Mouse (Mus musculus) forebrain, embryonic 11.5 days (tissue): Measurements from ENCODE around the gene Gpsm2. TPM values are rescaled to one million over a fixed set of nuclear protein-coding genes. Genes with fewer than 3 reads are reported as not detected.
"Not testable (repeated sequence)": the region's sequence is repeated elsewhere in the genome, so short reads cannot be mapped to it uniquely, and the experiment has no call there.

Experiments used
- ATAC-seq: fragments of 200-750 bp; cut with Nextera tagmentation; replicated peaks from 2 replicates; pipeline ENCODE4 v1.8.0; 2017; ENCODE audit warnings: moderate TSS enrichment; ENCODE audit not compliant: low FRiP score
- DNase-seq: peaks from one replicate; pipeline ENCODE4 v3.0.0-alpha.2; 2017; ENCODE audit warnings: low spot score
- H3K27ac ChIP-seq: fragments of 300-500 bp; sonication (generic); 2 replicates; pipeline ENCODE4 v1.5.1; 2014; ENCODE audit warnings: low read depth, low read length
- H3K27me3 ChIP-seq: fragments of 300-500 bp; sonication (generic); 2 replicates; pipeline ENCODE4 v1.6.1; 2014; ENCODE audit warnings: mild to moderate bottlenecking, low read length, mixed read lengths; ENCODE audit not compliant: control insufficient read depth, insufficient read depth
- H3K36me3 ChIP-seq: fragments of 300-500 bp; sonication (generic); 2 replicates; pipeline ENCODE4 v1.6.1; 2014; ENCODE audit warnings: mild to moderate bottlenecking, low read length, moderate library complexity, mixed read lengths; ENCODE audit not compliant: control insufficient read depth, insufficient read depth
- H3K4me1 ChIP-seq: fragments of 300-500 bp; sonication (generic); replicated peaks from 2 replicates; pipeline ENCODE4 v1.6.1; 2014; ENCODE audit warnings: low read length, mixed read lengths; ENCODE audit not compliant: control insufficient read depth, insufficient read depth
- H3K4me2 ChIP-seq: fragments of 300-500 bp; sonication (generic); 2 replicates; pipeline ENCODE4 v1.6.1; 2014; ENCODE audit warnings: low read depth, mild to moderate bottlenecking, low read length, moderate library complexity, mixed read lengths; ENCODE audit not compliant: severe bottlenecking
- H3K4me3 ChIP-seq: fragments of 300-500 bp; sonication (generic); 2 replicates; pipeline ENCODE4 v1.5.1; 2014; ENCODE audit warnings: low read depth, low read length
- H3K9ac ChIP-seq: fragments of 300-500 bp; sonication (generic); 2 replicates; pipeline ENCODE4 v1.6.1; 2014; ENCODE audit warnings: low read length
- H3K9me3 ChIP-seq: fragments of 300-500 bp; sonication (generic); 2 replicates; pipeline ENCODE4 v1.6.1; 2016; ENCODE audit warnings: low read length, mixed read lengths; ENCODE audit not compliant: control insufficient read depth
- WGBS: fragments of 180-500 bp; shearing (Covaris S2); extraction: QIAGEN DNeasy Blood & Tissue Kit; methylation state at CpG from one replicate; pipeline ENCODE4 v1.1.7; 2014; 5-methylcytosine and 5-hydroxymethylcytosine counted together
- polyA plus RNA-seq: library from polyadenylated mRNA; unstranded; fragments of >200 nt; fragmentation: Nextera tagmentation; extraction: Ambion mirVana; gene quantifications from 2 replicates; pipeline ENCODE4 v1.2.1, GENCODE M21; 2014

Gene Gpsm2
- polyA plus RNA-seq, 1 experiment from 2014 or later, result 120 TPM

- Histone ChIP-seq H3K27ac (no peak overlapping the region), H3K4me1 (no peaks in the 10 kb centered on the region), H3K4me3 (no peak overlapping the region), H3K36me3 (peaks cover 7% of the 10 kb centered on the region), H3K4me2 (no peak overlapping the region), H3K9me3 (no peaks in the 10 kb centered on the region), H3K27me3 (no peaks in the 10 kb centered on the region), H3K9ac (no peak overlapping the region)
- 93% methylated on average over 8 of the region's 8 CpGs for WGBS
- ATAC-seq, result no peak
- no peak for DNase-seq
These were observed 23.4 kb downstream of the Gpsm2 start for GRCm38 (mm10) chr3:108698662-108699061.

GRCm38 (mm10) chr3:108694321-108694720, 27.8 kb downstream of the Gpsm2 start:
- H3K9ac ChIP-seq, result no peak overlapping the region
- DNase-seq (no peak), ATAC-seq (no peak)
- H3K4me2 ChIP-seq, result no peak overlapping the region
- no peaks in the 10 kb centered on the region for H3K9me3 ChIP-seq
- H3K36me3 ChIP-seq, result peaks cover 3% of the 10 kb centered on the region
- H3K4me1 ChIP-seq, result no peaks in the 10 kb centered on the region
- WGBS, result 90% methylated on average over 9 of the region's 9 CpGs
- H3K27me3 ChIP-seq, result no peaks in the 10 kb centered on the region
- no peak overlapping the region for H3K4me3 ChIP-seq
- no peak overlapping the region for H3K27ac ChIP-seq

GRCm38 (mm10) chr3:108689979-108690378, 32.1 kb downstream of the Gpsm2 start:
- Histone ChIP-seq H3K27me3 (no peaks in the 10 kb centered on the region), H3K4me2 (no peak overlapping the region), H3K9me3 (no peaks in the 10 kb centered on the region), H3K4me3 (no peak overlapping the region), H3K27ac (no peak overlapping the region), H3K36me3 (no peaks in the 10 kb centered on the region; the same call in 1 of the 2 replicates), H3K9ac (no peak overlapping the region), H3K4me1 (no peaks in the 10 kb centered on the region)
- ATAC-seq, result no peak
- WGBS, result 81% methylated on average over 4 of the region's 4 CpGs
- DNase-seq, result no peak

GRCm38 (mm10) chr3:108689446-108689845, 32.7 kb downstream of the Gpsm2 start:
- no peaks in the 10 kb centered on the region for H3K9me3 ChIP-seq
- no peaks in the 10 kb centered on the region for H3K4me1 ChIP-seq
- H3K4me2 ChIP-seq, result no peak overlapping the region
- no peaks in the 10 kb centered on the region for H3K27me3 ChIP-seq
- no peak overlapping the region for H3K27ac ChIP-seq
- WGBS, result 80% methylated on average over 8 of the region's 8 CpGs
- H3K36me3 ChIP-seq, result no peaks in the 10 kb centered on the region; the same call in 1 of the 2 replicates
- ATAC-seq, result no peak
- no peak overlapping the region for H3K9ac ChIP-seq
- DNase-seq, result no peak
- no peak overlapping the region for H3K4me3 ChIP-seq

GRCm38 (mm10) chr3:108689015-108689441, 33.1 kb downstream of the Gpsm2 start:
- no peaks in the 10 kb centered on the region for H3K27me3 ChIP-seq
- no peaks in the 10 kb centered on the region for H3K9me3 ChIP-seq
- H3K36me3 ChIP-seq, result no peaks in the 10 kb centered on the region; the same call in 1 of the 2 replicates
- no peak for DNase-seq
- 80% methylated on average over 6 of the region's 6 CpGs for WGBS
- no peak overlapping the region for H3K9ac ChIP-seq
- H3K27ac ChIP-seq, result no peak overlapping the region
- H3K4me3 ChIP-seq, result no peak overlapping the region
- H3K4me2 ChIP-seq, result no peak overlapping the region
- no peaks in the 10 kb centered on the region for H3K4me1 ChIP-seq
- ATAC-seq, result no peak

- Histone ChIP-seq H3K27ac (no peak overlapping the region), H3K4me2 (no peak overlapping the region), H3K9ac (no peak overlapping the region), H3K9me3 (no peaks in the 10 kb centered on the region), H3K36me3 (peaks cover 9% of the 10 kb centered on the region; the same call in 1 of the 2 replicates), H3K4me1 (no peaks in the 10 kb centered on the region), H3K27me3 (no peaks in the 10 kb centered on the region), H3K4me3 (no peak overlapping the region)
- ATAC-seq (no peak), DNase-seq (no peak)
- WGBS, result 98% methylated on average over 7 of the region's 7 CpGs
These were observed 36.4 kb downstream of the Gpsm2 start for GRCm38 (mm10) chr3:108685701-108686100.

GRCm38 (mm10) chr3:108683597-108683996, 38.5 kb downstream of the Gpsm2 start:
- H3K27ac ChIP-seq, H3K9me3 ChIP-seq, H3K4me2 ChIP-seq, H3K4me1 ChIP-seq, DNase-seq, ATAC-seq, H3K27me3 ChIP-seq, H3K9ac ChIP-seq, H3K4me3 ChIP-seq: not testable (repeated sequence)
- peaks cover 12% of the 10 kb centered on the region; the same call in 1 of the 2 replicates for H3K36me3 ChIP-seq
- 96% methylated on average over 5 of the region's 5 CpGs for WGBS

- WGBS, result 86% methylated on average over 4 of the region's 4 CpGs
- ATAC-seq (no peak), DNase-seq (no peak)
- H3K9ac ChIP-seq, result no peak overlapping the region
- peaks cover 12% of the 10 kb centered on the region; the same call in 1 of the 2 replicates for H3K36me3 ChIP-seq
- no peaks in the 10 kb centered on the region for H3K27me3 ChIP-seq
- H3K4me3 ChIP-seq, result no peak overlapping the region
- no peaks in the 10 kb centered on the region for H3K4me1 ChIP-seq
- H3K9me3 ChIP-seq, result no peaks in the 10 kb centered on the region
- H3K27ac ChIP-seq, result no peak overlapping the region
- H3K4me2 ChIP-seq, result no peak overlapping the region
These were observed 41.1 kb downstream of the Gpsm2 start for GRCm38 (mm10) chr3:108681004-108681403.

- Histone ChIP-seq H3K9me3 (no peaks in the 10 kb centered on the region), H3K9ac (no peak overlapping the region), H3K4me1 (no peaks in the 10 kb centered on the region), H3K4me2 (no peak overlapping the region), H3K27ac (no peak overlapping the region), H3K36me3 (peaks cover 6% of the 10 kb centered on the region; the same call in 1 of the 2 replicates), H3K27me3 (no peaks in the 10 kb centered on the region), H3K4me3 (no peak overlapping the region)
- DNase-seq, result no peak
- 86% methylated on average over 4 of the region's 4 CpGs for whole genome bisulfite sequencing
- no peak for ATAC-seq
These were observed 45.5 kb downstream of the Gpsm2 start for GRCm38 (mm10) chr3:108676616-108677015.
